Mouse (Mus musculus): ENCODE results near the gene Runx1.

- no peak for TF ChIP-seq GATA1 (IDR thresholded peaks at IDR 0.05; ENCODE audit: borderline replicate concordance, low read length)
- no peak for TF ChIP-seq FLI1 (IDR thresholded peaks at IDR 0.05; ENCODE audit: low read length)
Observed at GRCm38 (mm10) chr16:92609717-92610077, 216.3 kb downstream of the Runx1 start.

Data from megakaryocyte, embryonic 14.5 days (primary cell).